Mouse (Mus musculus) layer of hippocampus, postnatal 25 days (tissue): ENCODE measurements around the gene Cmtr1. TPM values are rescaled to one million over a fixed set of nuclear protein-coding genes. Genes with fewer than 3 reads are reported as not detected.
A peak's percentile ranks its signal among the peaks of the same experiment; 100 is the strongest.
"Not testable (repeated sequence)": the region's sequence is repeated elsewhere in the genome, so short reads cannot be mapped to it uniquely, and the experiment has no call there.

Experiments
- DNase-seq, 2 experiments: peaks; one replicate each; pipeline ENCODE4 v3.0.0; 2022; ENCODE audit warnings: mixed read lengths in 2 of 2, low spot score in 1 of 2; ENCODE audit errors: extremely low spot score in 1 of 2
- total RNA-seq, 2 experiments: library from RNA; stranded (reverse); gene quantifications; 2 replicates each; pipeline ENCODE4 v1.2.3; 2021

Gene Cmtr1
- 100 to 1,000 TPM; 101 to 109 TPM for total RNA-seq

DNA sequence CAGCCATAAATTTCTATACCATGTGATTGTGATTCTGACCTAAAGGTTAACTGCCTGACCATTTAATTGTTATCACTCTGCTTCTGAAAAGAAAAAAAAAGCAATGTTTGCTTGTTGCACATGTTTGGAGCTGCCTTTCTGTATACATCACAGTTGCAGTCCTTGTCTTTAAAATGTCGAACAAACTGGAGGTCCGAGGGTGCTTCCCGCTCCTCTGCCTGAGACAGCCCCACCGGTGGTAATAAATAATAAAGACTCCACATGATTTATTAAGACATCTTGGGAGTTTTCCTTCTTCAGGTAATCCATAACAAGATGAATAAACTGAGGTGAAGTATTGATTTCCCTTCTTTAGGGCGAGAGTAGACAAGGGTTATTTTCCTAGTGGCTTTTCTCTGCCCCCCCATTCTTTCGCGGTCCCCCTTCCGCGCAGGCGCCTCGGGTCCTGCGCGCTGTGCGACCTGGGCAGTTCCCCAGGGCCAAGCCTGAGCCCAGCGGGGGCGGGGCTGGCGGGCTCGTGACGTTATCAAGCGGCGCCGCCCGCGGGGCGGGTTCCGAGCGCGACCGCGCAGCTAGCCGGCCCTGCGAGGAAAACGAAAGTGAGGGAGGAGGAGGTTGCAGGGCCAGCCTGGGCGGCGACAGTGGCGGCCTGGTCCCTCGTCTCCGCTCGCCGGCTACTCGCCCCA, at the start of gene Cmtr1:
Gene Cmtr1 (plus strand): TSS at position 520 of the 686 bp plus-strand sequence.
- peak; percentile 90 to 96 for DNase-seq

DNA sequence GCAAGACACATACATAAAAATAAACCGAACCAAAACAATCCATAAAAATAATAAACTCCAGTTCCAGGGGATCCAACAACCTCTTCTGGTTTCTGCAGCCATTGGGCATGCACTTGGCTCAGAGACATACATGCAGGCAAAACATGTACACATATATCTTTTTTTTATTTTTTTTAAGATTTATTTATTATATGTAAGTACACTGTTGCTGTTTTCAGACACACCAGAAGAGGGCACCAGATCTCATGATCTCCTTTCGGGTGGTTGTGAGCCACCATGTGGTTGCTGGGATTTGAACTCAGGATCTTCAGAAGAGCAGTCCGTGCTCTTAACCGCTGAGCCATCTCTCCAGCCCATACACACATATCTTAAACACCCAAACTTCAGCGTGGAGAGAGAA, 46.9 kb upstream of the Cmtr1 start:
- DNase-seq: not testable (repeated sequence)

DNA sequence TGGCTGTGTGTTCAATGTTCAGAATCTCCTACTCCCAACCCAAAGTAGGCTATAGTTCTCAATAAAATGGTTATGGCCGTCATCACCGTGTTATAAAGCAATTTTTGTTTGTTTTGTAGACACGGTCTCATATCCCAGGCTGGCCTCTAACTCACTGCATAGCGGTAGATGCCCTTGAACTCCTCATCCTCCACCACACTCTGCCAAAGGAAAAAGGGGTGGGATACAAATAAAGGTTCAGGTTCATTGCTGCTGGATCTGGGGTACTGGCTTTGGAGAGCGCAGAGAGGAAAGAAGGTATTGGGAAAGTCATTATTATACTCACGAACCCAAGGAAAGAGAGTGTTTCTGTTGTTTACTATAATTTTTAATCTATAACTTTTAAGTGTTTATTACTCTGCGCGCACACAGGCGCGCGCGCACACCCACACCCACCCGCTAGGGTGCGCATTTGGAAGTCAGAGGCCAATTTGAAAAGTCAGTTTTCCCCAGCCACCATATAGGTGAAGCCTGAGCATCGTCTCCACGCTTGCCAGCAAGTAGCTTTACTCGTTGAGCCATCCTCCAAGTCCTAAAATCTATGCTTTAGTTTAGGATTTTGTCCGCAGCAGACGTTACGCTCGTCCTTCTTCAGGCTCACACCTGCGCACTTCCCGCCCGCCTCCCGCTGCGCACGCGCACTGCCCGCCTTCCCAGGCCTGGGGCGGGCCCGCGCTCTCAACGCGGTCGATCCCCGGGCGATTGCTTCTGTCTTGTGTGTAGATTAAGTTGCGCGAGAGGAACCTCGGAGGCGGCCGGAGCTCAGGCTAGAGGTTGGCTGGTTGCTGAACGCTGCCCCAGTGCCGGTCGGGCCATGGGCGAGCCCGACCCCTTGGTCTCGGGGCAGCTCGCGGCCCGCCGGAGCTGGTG, 46.0 kb upstream of the Cmtr1 start, which contains the start of the genes Rnf8 and Gm28043:
Gene Rnf8 (plus strand): TSS at position 676 of the 909 bp plus-strand sequence.
Gene Gm28043 (plus strand): TSS at position 762 of the 909 bp plus-strand sequence.
- peak; percentile 86 to 90 for DNase-seq

DNA sequence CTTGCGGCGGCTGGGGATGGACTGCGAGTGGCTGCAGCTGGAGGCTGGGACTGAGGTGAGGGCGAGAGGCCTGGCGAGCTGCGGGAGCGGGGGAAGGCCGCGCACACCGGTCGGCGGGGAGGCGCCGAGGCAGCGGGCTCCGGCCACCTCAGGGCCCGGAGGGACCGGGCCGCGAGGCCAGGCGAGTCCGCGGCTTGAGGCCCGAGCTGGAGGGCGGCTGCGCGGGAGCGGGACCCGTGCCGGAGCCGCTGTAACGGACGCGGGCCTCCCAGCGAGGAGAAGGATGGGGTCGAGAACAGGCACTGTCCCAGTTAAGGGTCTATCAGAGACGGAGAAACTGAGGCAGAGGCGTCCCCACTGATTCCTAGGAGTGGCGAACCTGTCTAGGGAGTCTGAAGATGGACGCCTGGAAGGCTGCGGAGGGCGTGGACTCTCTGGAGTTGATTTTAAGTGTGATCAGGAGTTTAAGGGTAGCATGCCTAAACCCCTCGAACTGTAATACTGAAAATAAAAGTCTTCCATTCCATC, 45.3 kb upstream of the Cmtr1 start:
- DNase-seq: no peak

DNA sequence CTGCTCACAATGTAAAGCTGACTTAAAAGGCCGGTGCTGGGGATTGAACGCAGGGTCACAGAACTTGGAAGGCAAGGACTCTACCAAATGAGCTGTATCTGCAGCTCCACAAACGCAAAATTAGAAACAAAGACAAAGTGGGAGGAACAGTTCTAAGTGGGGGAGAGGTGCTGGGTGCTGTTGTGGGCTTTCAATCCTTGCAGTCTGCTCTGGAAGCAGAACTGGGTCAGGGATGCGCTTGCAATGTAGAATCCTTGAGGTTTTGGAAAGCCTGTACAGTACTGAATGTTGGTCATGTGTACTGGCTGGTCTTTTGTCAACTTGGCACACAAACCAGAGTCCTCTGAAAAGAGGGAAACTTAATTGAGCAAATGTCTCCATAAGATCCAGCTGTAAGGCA, 44.8 kb upstream of the Cmtr1 start:
- DNase-seq: no peak

DNA sequence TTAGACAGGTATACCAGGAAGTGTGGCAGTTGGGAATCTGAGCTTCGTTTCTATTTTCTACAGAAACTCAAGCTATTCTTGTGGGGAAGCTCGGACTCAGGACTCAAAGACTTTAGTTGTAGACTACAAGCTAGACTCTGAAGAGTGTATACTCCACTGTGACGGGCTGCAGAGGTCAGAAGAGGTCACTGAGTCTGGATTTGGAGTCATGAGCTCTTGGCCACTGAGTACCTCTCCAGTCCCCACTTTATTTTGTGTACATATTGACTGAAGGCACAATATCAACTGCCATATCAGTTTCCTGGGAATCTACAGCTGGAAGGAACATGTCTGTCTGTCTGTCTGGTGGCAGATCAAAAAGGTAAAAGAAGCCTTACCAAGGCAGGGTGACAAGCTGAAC, 41.2 kb upstream of the Cmtr1 start:
- DNase-seq: no peak

DNA sequence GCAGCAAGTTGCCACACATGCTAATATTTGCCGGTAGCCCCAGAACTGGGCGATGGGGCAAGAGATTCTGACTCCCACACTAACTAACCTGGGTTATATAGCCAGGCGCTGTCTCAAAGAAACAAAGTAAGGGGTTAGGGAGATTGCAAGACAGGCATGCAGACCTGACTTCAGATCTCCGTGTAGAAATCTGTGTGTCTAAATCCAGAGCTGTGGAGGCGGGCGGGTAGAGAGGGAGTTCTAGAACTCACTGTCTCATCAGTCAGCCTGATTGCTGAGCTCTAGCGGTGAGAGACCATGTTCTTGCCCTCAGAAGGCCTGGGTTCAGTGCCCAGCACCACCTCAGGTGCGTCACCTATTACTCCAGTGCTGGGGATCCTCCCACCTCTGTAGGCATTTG, 36.9 kb upstream of the Cmtr1 start:
- no peak for DNase-seq

DNA sequence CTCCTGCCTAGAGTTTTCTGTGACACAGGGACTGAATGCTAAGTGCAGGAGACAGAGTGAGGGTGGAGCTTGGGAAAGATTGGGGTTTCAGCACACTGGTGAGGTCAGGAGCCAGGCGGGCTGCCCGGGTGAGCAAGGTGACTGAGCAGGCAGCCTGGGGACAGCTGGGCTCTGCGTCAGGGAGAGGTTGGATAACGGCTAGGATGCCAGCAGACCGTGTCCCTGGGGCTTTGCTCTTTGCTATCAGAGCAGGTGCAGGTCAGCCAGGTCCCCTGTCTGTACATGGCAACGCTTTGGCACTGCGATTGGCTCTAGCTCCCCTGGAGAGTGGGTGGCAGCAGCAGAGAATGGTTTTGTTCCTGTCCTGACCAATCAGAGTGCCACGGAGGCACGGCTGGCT, 33.1 kb upstream of the Cmtr1 start:
- DNase-seq: no peak

DNA sequence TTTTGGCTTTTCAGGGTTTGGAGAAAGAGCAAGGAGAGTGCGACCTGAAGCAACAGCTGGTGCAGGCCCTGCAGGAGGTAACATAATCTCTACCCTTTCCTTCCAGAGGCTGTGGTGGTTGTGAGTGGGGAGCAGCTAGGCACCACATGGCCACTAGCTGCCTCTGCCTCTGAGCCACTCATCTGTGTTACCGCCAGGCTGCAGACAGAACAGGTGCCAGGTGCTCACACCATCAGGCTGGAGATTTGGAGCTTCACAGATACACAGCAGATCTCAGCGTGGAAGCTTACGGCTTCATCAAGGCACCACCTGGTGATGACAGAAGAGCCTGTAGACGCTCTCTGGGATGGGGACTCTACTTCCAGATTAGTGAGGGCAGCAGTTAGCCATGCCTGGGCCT, 31.4 kb upstream of the Cmtr1 start:
- no peak for DNase-seq

DNA sequence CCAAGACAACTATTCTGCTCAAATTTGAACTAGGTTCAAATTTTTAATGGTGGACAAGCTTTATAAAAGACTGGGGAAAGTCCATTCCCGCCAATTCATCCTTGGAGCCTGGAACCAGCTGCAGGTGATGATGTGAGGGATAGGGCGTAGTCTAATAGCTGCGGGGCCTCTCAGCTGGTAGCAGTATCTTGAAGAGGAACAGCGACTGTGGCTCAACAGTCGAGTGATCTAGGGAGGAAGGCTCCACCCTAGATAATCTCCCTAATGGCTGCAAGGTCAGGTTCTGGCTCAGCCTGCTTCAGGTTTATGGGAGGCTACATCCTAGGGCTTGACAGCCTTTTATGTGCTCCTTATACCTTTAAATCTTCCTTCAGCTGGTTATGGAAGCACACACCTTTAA, 30.8 kb upstream of the Cmtr1 start:
- no peak for DNase-seq

DNA sequence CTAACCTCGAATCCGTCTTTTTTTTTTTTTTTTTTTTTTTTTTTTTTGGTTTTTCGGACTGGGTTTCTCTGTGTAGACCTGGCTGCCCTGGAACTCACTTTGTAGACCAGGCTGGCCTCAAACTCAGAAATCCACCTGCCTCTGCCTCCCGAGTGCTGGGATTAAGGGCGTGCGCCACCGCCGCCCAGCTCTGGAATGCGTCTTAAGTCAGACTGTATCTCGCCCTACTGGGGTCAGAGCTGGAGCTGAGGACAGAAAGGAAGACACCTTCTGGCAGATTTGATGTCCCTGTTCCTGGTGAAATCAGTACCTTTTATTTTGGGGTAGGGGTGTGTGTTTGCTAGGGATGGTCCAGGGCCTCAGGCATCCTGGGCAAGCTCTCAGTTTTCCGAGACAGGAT, 28.1 kb upstream of the Cmtr1 start:
- DNase-seq: no peak

DNA sequence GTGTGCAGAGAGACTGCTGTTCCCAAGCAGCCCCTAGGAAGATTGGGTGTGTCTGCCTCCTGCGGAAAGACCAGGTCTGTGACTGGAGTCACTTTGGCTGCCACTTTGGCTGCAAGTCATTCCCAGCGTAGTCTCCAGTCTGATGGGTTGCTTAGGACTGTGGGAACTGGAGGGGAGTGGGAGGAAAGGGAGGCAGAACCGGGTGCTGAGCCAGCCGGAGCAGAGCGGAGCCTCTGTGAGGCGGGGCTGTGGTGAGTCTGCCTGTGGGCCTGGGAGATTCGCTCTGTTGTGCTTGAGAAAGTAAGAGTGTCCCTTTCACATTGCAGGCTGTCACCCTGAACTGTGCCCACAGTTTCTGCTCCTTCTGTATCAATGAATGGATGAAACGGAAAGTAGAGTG, 24.9 kb upstream of the Cmtr1 start:
- DNase-seq: no peak

DNA sequence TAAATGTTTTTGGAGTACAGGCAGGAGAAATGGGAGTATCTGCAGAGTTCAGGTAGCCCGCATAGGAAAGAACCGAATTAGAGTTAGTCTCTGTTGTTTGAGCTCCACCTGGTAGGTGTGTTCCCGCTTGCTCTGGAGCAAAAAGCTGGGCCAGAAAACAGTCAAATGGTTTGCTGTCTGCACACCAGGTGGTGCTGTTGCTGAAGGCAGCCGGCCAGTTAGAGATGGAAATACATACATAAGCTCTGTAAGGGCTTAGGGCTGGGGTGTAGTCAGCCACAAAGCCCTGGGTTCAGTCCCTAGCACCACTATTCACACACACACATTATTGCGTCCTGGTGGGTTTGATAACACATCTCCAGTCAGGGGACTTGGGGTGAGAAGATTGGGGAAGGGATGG, 24.3 kb upstream of the Cmtr1 start:
- peak in 1 of 2 experiments; percentile 51 for DNase-seq

DNA sequence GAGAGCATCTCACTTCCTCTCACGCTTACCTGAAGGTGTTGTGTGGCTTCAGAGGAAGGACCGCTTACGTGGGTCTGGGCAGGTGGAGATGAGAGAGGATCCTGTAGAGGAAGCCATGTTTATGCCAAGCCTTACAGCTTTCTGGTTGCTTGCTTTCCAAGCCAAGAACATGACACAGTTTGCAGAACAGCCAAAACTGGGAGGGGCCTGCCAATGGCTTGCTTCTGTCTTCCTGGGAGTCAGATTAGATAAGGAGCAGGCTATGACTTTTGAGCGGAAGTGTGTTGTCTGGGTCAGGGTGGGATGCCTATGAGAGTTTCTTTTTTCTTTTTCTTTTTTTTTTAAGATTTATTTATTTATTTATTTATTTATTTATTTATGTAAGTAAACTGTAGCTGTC, 23.0 kb upstream of the Cmtr1 start:
- no peak for DNase-seq

DNA sequence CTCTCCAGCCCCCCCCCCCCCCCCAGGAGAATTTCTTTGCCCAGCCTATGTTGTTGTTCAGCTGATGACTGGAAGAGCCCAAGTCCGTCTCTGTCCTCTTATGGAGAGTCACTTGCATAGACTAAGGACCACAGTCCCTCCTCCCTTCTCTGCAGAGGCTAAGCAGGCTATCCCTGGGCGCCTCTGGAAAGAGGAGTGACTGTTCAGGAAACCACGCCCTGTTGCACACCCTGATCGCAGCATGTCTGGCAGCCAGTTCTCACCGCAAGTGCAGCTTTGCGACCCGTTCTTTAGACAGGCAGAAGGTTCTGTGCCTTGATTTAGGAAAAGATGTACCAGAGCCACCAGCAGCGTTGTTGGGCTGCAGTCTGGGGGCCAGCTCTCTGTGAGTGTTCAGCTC, 22.5 kb upstream of the Cmtr1 start:
- DNase-seq: no peak

DNA sequence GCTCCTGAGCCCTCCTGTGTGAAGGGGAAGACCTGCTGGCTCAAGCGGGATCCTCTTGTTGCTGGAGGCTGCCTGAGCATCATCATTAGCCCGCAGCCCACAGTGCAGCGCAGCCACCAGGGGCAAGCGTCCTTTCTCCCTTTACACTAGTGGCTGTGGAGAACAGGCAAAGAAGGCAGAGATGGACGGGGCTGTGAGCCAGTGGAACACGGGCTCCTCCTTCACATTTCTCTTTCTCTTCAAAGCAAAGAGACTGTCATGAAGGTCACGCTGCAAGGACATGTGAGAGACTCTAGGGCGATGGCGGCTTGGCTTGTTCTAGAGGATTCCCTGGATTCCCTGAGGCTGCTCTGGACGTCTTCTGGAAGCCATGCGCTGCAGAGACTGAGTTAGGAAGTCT, 19.4 kb upstream of the Cmtr1 start:
- DNase-seq: no peak

DNA sequence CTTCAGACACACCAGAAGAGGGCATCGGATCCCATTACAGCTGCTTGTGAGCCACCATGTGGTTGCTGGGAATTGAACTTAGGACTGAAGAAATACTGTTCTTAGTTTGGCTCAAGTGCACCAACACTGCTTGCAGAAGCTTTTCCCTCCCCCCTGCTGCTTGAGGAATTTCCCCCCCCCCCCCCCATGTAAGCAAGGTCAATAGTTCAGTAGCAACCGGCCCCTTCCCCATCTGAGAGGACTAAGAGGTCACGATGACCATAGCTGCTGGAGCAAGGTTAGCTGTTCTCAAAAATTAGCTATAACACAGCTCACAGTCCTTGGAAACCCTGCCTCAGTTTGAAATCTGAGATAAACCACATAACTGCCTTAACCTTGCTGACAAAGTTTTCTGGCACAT, 18.2 kb upstream of the Cmtr1 start:
- no peak for DNase-seq

DNA sequence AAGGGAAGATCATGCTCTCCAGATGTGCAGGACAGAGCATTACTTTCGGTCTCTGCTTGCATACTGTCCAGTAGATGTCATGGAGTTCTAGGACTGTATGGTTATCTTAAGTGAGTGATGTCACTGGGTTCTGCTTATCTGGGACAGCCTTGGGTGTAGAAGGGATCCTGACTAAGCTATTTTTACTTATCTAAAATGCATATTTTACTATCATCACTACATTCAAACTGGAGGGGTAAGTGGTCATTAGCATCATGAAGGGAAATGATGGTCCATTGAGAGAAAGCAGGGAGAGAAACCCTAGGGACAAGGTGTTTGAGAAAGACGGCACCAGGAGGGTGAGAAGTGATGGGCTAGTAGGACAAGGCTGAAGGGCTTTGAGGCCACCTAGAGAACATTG, 2.1 kb upstream of the Cmtr1 start:
- no peak for DNase-seq

DNA sequence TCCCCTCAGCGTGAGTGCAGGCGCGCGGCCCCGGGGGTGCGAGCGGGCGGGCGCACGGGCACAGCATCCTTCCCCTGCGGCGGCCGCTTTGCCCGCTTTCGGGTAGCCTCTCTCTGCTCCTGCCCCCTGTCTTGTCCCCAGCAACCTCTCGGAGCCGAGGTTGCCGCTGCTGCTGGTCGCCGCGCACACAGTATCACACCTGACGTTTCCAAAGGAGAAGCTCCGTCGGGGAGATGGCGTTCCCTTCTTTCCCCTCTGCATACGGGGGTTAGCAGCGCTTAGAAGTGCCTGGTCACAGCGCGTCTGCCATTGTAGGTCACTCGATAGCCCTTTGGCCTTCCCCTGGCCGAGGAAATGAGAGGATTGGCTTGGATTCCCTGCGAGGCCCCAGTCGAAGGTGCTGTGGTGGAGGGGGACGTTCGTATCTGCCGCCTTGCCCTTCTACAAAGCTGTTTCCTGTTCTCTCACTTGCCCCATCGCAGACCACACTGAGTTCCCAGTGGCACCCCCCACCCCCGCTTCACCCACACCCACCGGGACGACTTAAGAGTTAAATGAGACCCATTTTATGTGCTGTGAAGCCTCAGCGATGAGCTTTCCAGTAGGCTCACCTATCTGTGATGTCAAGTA, 482 bp downstream of the Cmtr1 start:
- DNase-seq: peak in 1 of 2 experiments; percentile 13

DNA sequence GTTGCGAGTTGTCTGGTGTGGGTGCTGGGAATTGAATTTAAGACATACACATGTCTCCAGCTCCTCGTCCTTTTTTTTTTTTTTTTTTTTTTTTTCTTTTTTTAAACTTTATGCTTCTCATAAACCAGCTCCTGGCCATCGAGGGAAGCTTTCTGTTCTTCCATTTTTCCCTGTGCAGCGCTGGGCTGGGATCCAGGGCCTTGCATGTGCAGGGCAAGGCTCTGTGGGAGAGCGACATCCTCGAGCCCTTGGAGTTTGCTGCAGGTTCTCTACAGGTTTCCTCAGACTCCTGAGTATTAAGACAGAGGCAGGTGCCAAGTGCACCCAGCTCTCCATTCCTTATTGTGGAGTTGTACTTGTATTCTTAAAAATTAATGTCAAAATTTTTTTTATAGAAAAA, 1.8 kb downstream of the Cmtr1 start:
- DNase-seq: no peak
